In the genomic region with DNA sequence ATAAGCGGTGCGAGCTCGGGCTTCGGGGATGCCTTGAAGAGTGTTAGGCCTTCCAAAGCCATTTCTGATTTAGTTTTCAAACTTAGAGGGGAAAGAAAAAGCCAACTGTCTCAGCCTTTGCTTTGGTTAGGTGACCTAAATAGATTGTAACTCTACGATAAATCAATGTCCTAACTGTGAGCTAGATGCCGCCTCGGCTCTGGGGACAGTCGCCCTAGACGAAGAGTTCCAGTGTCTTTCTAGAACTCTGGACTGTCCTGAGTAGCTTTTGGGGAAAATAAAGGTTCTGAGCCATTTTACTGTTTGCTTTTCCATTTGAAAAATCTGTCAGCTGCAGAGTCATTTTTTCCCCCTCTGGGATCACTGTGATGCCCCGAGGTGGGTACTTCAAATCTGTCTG, we compare ENCODE assay signal across 14 mouse cellular contexts. TPM values are rescaled to one million over a fixed set of nuclear protein-coding genes. Genes with fewer than 3 reads are reported as not detected.
DNase-seq lines count a peak whose midpoint lies in the region; ATAC-seq and TF ChIP-seq lines count a peak whose summit lies in the region.
"Had no signal": no experiment of that assay in that cellular context is flagged by ENCODE, and none has a peak within 500 bp of the region (broad histone marks: within the 10 kb centered on the region; RNA-seq: fewer than 3 reads in every experiment).

No protein-coding gene starts in this region.

- no peak for DNase-seq in heart, adult 2 months
- DNase-seq in heart, postnatal 25 days (ENCODE audit: low spot score), result no peak
- no peak for DNase-seq in testis, postnatal 10 days (ENCODE audit: low spot score)
- no peak for DNase-seq in hindbrain, postnatal 0 days (ENCODE audit: low spot score)
- no peak for DNase-seq in retina, embryonic 14.5 days (ENCODE audit: low spot score)
- no peak for DNase-seq in frontal cortex, postnatal 10 days (ENCODE audit: low spot score in 2 of 2)
- DNase-seq: gastrocnemius, postnatal 36 days; heart, postnatal 4 days; lung, postnatal 10 days had no signal

- 76% methylated on average over 10 of the region's 10 CpGs for WGBS in heart, adult 2 months
- WGBS in hindbrain, postnatal 0 days, result 32% methylated on average over 10 of the region's 10 CpGs

- TF ChIP-seq POLR2A in heart, adult 2 months (IDR thresholded peaks at IDR 0.05; ENCODE audit: insufficient read depth, low read depth, low read length), result no peak
- no peak for TF ChIP-seq POLR2A in testis, adult 2 months (IDR thresholded peaks at IDR 0.05; ENCODE audit: control insufficient read depth, low read depth, low read length)

- peak overlapping the region; percentile 42 for H3K4me2 ChIP-seq in hindbrain, postnatal 0 days (ENCODE audit: low read depth, low read length)
- H3K4me2 ChIP-seq: embryonic facial prominence, embryonic 15.5 days; heart, embryonic 12.5 days; limb, embryonic 12.5 days; liver, embryonic 15.5 days had no signal

- H3K4me3 ChIP-seq in heart, adult 2 months, result no peak overlapping the region; the same call in 1 of the 2 replicates
- peak overlapping the region; percentile 44 for H3K4me3 ChIP-seq in testis, adult 2 months (ENCODE audit: control insufficient read depth, low read depth, low read length)
- no peak overlapping the region for H3K4me3 ChIP-seq in hindbrain, postnatal 0 days (ENCODE audit: low read length)
- H3K4me3 ChIP-seq: embryonic facial prominence, embryonic 15.5 days; heart, embryonic 12.5 days; limb, embryonic 12.5 days; liver, embryonic 15.5 days had no signal

- H3K79me2 ChIP-seq in heart, adult 2 months (replicated peaks; ENCODE audit: control insufficient read depth, insufficient read depth, low read length), result no peaks in the 10 kb centered on the region

- no peaks in the 10 kb centered on the region for H3K27me3 ChIP-seq in heart, adult 2 months (ENCODE audit: control insufficient read depth, insufficient read depth, low read length)
- H3K27me3 ChIP-seq in testis, adult 2 months (ENCODE audit: control insufficient read depth, insufficient read depth, low read length), result no peaks in the 10 kb centered on the region; the same call in 1 of the 2 replicates
- H3K27me3 ChIP-seq in hindbrain, postnatal 0 days (ENCODE audit: insufficient read depth, low read length), result peaks cover 16% of the 10 kb centered on the region; the same call in 1 of the 2 replicates

- H3K9me3 ChIP-seq in hindbrain, postnatal 0 days (ENCODE audit: low read length), result no peaks in the 10 kb centered on the region
- H3K9me3 ChIP-seq: embryonic facial prominence, embryonic 15.5 days; heart, embryonic 12.5 days; limb, embryonic 12.5 days; liver, embryonic 15.5 days had no signal

- no peaks in the 10 kb centered on the region for H3K4me1 ChIP-seq in heart, adult 2 months (ENCODE audit: control insufficient read depth, insufficient read depth, low read length)
- peaks cover 29% of the 10 kb centered on the region for H3K4me1 ChIP-seq in testis, adult 2 months (ENCODE audit: control insufficient read depth, insufficient read depth, low read length)
- H3K4me1 ChIP-seq in hindbrain, postnatal 0 days (ENCODE audit: insufficient read depth, low read length), result no peaks in the 10 kb centered on the region
- H3K4me1 ChIP-seq: embryonic facial prominence, embryonic 15.5 days; heart, embryonic 12.5 days; liver, embryonic 15.5 days had no signal

- no peak for ATAC-seq in hindbrain, postnatal 0 days

- TF ChIP-seq EP300 in heart, adult 2 months (IDR thresholded peaks at IDR 0.05; ENCODE audit: insufficient read depth, low read depth, low read length), result no peak

- H3K27ac ChIP-seq in heart, adult 2 months, result peak overlapping the region; percentile 1
- no peak overlapping the region for H3K27ac ChIP-seq in testis, adult 2 months (ENCODE audit: control insufficient read depth, insufficient read depth, low read depth, low read length)
- peak overlapping the region; percentile 76 for H3K27ac ChIP-seq in hindbrain, postnatal 0 days
- H3K27ac ChIP-seq: embryonic facial prominence, embryonic 15.5 days; limb, embryonic 12.5 days; liver, embryonic 15.5 days had no signal

- H3K36me3 ChIP-seq in heart, adult 2 months (ENCODE audit: control insufficient read depth, insufficient read depth, low read length), result no peaks in the 10 kb centered on the region
- H3K36me3 ChIP-seq in testis, adult 2 months (ENCODE audit: control insufficient read depth, insufficient read depth, low read length), result no peaks in the 10 kb centered on the region
- no peaks in the 10 kb centered on the region for H3K36me3 ChIP-seq in hindbrain, postnatal 0 days (ENCODE audit: insufficient read depth, low read length)
- H3K36me3 ChIP-seq: embryonic facial prominence, embryonic 15.5 days; heart, embryonic 12.5 days; limb, embryonic 12.5 days; liver, embryonic 15.5 days had no signal

- intact Hi-C loops in heart, adult 2 months (cut with DNase I), result loop anchor here (10.0 kb wide), 1 partner anchor 234 kb away; the partner anchor contains the start of gene Zic5
- intact Hi-C loops in heart, postnatal 25 days (cut with DNase I), result no loop called here

- no peak overlapping the region for H3K9ac ChIP-seq in heart, adult 2 months (ENCODE audit: low read depth, low read length)
- no peak overlapping the region for H3K9ac ChIP-seq in hindbrain, postnatal 0 days (replicated peaks; ENCODE audit: low read length)
- H3K9ac ChIP-seq: embryonic facial prominence, embryonic 15.5 days; heart, embryonic 12.5 days; limb, embryonic 12.5 days; liver, embryonic 15.5 days had no signal

- TF ChIP-seq CTCF in heart, adult 2 months (IDR thresholded peaks at IDR 0.05), result no peak
- no peak for TF ChIP-seq CTCF in testis, adult 2 months (IDR thresholded peaks at IDR 0.05; ENCODE audit: control insufficient read depth, insufficient read depth, insufficient replicate concordance, low read depth, low read length)
- no peak for TF ChIP-seq CTCF in hindbrain, postnatal 0 days (IDR thresholded peaks at IDR 0.05; ENCODE audit: low read depth)

RNA-seq across cellular contexts. Expression of gene Clybl, which starts 49.6 kb away (rescaled TPM):
- 100 to 1,000 TPM; 115 to 131 TPM for total RNA-seq in heart, adult 2 months (2021)
- polyA plus RNA-seq in heart, adult 2 months (2012; rRNA removed), result 50.3 and 90.5 TPM in 2 replicates
- 100 to 1,000 TPM; 113 to 123 TPM for total RNA-seq in heart, postnatal 25 days (2021)
- polyA plus RNA-seq in testis, adult 2 months (2012; rRNA removed), result 2.0 and 2.2 TPM in 2 replicates
- total RNA-seq in hindbrain, postnatal 0 days (2014; rRNA removed), result 13.3 and 17.4 TPM in 2 replicates
- polyA plus RNA-seq in hindbrain, postnatal 0 days (2015; fragmentation: Nextera tagmentation; extraction: Ambion mirVana), result 26.7 and 29.9 TPM in 2 replicates
